Mouse (Mus musculus): Measurements from ENCODE around the gene Akap13. TPM values are rescaled to one million over a fixed set of nuclear protein-coding genes. Genes with fewer than 3 reads are reported as not detected.

Akap13 gene
- total and polyA plus RNA-seq, 3 experiments = 11.4 to 32.5 (median 27.7) TPM

DNA sequence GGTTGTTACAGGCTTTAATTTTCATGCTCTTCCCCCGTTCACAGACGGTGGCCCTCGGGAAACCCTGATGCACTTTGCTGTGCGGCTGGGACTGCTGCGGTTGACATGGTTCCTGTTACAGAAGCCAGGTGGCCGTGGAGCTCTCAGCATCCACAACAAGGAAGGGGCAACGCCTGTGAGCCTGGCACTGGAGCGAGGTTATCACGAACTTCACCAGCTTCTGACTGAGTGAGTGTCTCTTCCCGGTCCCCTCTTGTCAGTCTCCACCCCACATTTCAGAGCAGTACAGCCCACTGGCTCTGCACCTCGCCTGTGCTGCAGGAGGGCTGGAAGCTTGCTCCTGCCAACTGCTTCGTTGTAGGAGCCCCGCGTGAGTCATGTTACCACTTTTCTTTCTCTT, 130.8 kb downstream of the Akap13 start:
- Histone ChIP-seq H3K79me2 (replicated peaks; ENCODE audit: control insufficient read depth, extremely low read depth, insufficient read depth, poor library complexity, severe bottlenecking) (no peaks in the 10 kb centered on the region; the same call in none of the 2 replicates), H3K4me2 (ENCODE audit: insufficient read depth, low read depth, poor library complexity, severe bottlenecking) (peak overlapping the region; percentile 41), H3K9ac (ENCODE audit: insufficient read depth, low read depth) (no peak overlapping the region; the same call in 1 of the 2 replicates), H3K27me3 (replicated peaks) (no peaks in the 10 kb centered on the region), H3K36me3 (replicated peaks in 1 of 2; ENCODE audit: control insufficient read depth in 1 of 2, insufficient read depth in 1 of 2, low read length in 1 of 2) (peaks cover under 1 to 27% of the 10 kb centered on the region in 2 experiments), H3K9me3 (replicated peaks; ENCODE audit: low read length) (no peaks in the 10 kb centered on the region), H3K4me1 (ENCODE audit: control insufficient read depth in 1 of 2, insufficient read depth in 2 of 2) (peaks cover 10 to 65% of the 10 kb centered on the region in 2 experiments; a peak in 3 of 4 replicates), H3K27ac (ENCODE audit: insufficient read depth, low read depth) (peak overlapping the region; percentile 43), H3K4me3 (replicated peaks in 1 of 3; ENCODE audit: low read depth in 2 of 3, low read length in 2 of 3, poor library complexity in 1 of 3) (peak overlapping the region; percentile 43 to 57 (median 53))
- TF ChIP-seq ZNF384 (IDR thresholded peaks at IDR 0.05; ENCODE audit: low read depth, low read length) (no peak), HCFC1 (IDR thresholded peaks at IDR 0.05; ENCODE audit: low read depth, low read length) (no peak), UBTF (IDR thresholded peaks at IDR 0.05; ENCODE audit: low read depth, low read length) (peak; percentile 72; the same call in 1 of the 2 replicates), ELF1 (IDR thresholded peaks at IDR 0.05; ENCODE audit: low read depth, low read length) (peak; percentile 50; the same call in 1 of the 2 replicates), ZMIZ1 (IDR thresholded peaks at IDR 0.05; ENCODE audit: low read depth, low read length) (no peak), SMC3 (IDR thresholded peaks at IDR 0.05; ENCODE audit: low read depth, low read length) (no peak; the same call in 1 of the 2 replicates), PAX5 (IDR thresholded peaks at IDR 0.05; ENCODE audit: low read length) (no peak), TCF12 (IDR thresholded peaks at IDR 0.05; ENCODE audit: low read depth, low read length) (peak; percentile 61; the same call in 1 of the 2 replicates), IRF4 (IDR thresholded peaks at IDR 0.05; ENCODE audit: low read depth, low read length) (peak; percentile 53), E2F4 (IDR thresholded peaks at IDR 0.05; ENCODE audit: insufficient replicate concordance, low read depth, low read length) (no peak), KAT2A (IDR thresholded peaks at IDR 0.05; ENCODE audit: insufficient replicate concordance, low read length) (no peak), MXI1 (IDR thresholded peaks at IDR 0.05; ENCODE audit: low read depth, low read length) (0 out of 2 replicates have a peak, but pooled peaks have one; percentile 19), MAFK (IDR thresholded peaks at IDR 0.05; ENCODE audit: insufficient replicate concordance, low read length) (no peak), RAD21 (IDR thresholded peaks at IDR 0.05; ENCODE audit: low read depth, low read length) (no peak; the same call in 1 of the 2 replicates), RCOR1 (conservative IDR thresholded peaks at IDR 0.05; ENCODE audit: low read depth, low read length) (no peak; the same call in 1 of the 2 replicates), USF1 (IDR thresholded peaks at IDR 0.05; ENCODE audit: low read depth, low read length) (no peak), NELFE (IDR thresholded peaks at IDR 0.05; ENCODE audit: low read depth, low read length) (no peak), MEF2A (IDR thresholded peaks at IDR 0.05; ENCODE audit: borderline replicate concordance, low read depth, low read length) (peak; percentile 38; the same call in 1 of the 2 replicates), JUN (IDR thresholded peaks at IDR 0.05; ENCODE audit: insufficient read depth, low read depth, low read length) (no peak), CHD1 (IDR thresholded peaks at IDR 0.05; ENCODE audit: low read depth, low read length) (no peak), ETS1 (conservative IDR thresholded peaks at IDR 0.05; ENCODE audit: low read depth, low read length) (peak; percentile 58), TBP (conservative IDR thresholded peaks at IDR 0.05; ENCODE audit: low read depth, low read length) (0 out of 2 replicates have a peak, but pooled peaks have one; percentile 30), ZC3H11A (IDR thresholded peaks at IDR 0.05; ENCODE audit: low read depth, low read length) (no peak), CHD2 (IDR thresholded peaks at IDR 0.05; ENCODE audit: low read length) (no peak), CTCF (conservative IDR thresholded peaks at IDR 0.05 in 1 of 2, IDR thresholded peaks at IDR 0.05 in 1 of 2; ENCODE audit: low read depth in 2 of 2, low read length in 2 of 2) (no peak), EP300 (IDR thresholded peaks at IDR 0.05; ENCODE audit: low read length) (peak; percentile 81), MAZ (IDR thresholded peaks at IDR 0.05; ENCODE audit: low read depth, low read length) (no peak), JUND (conservative IDR thresholded peaks at IDR 0.05; ENCODE audit: low read depth, low read length) (no peak), ZKSCAN1 (IDR thresholded peaks at IDR 0.05; ENCODE audit: borderline replicate concordance, low read depth, low read length) (no peak), POLR2A (IDR thresholded peaks at IDR 0.05; ENCODE audit: low read depth, low read length) (peak; percentile 30; the same call in 1 of the 2 replicates), SIN3A (IDR thresholded peaks at IDR 0.05; ENCODE audit: low read length) (peak; percentile 54), BHLHE40 (IDR thresholded peaks at IDR 0.05; ENCODE audit: low read depth, low read length) (no peak), MAX (IDR thresholded peaks at IDR 0.05; ENCODE audit: low read length) (peak; percentile 44; the same call in 1 of the 2 replicates), POLR2AphosphoS2 (IDR thresholded peaks at IDR 0.05; ENCODE audit: low read depth, low read length) (no peak)
- in situ Hi-C loops (cut with MboI; ENCODE audit: low pct_ligation_motif_present, low pct_unique_long_range_greater_than_20kb, low sequenced_read_pairs) = no loop called here
- DNase-seq (ENCODE audit: extremely low read depth) = peak; percentile 82
- dilution Hi-C loops (cut with MboI; ENCODE audit: extremely low pct_ligation_motif_present, extremely low pct_unique_long_range_greater_than_20kb, low sequenced_read_pairs) = no loop called here
